Mouse (Mus musculus): Measurements from ENCODE around the gene 4932438H23Rik. TPM values are rescaled to one million over a fixed set of nuclear protein-coding genes. Genes with fewer than 3 reads are reported as not detected.

The 4932438H23Rik gene
- polyA plus RNA-seq, 1 experiment from 2014 or later: 0.18 TPM

GRCm38 (mm10) chr16:91029161-91029743 is 65.7 kb downstream of the 4932438H23Rik start:
- H3K27me3 ChIP-seq: no peaks in the 10 kb centered on the region
- no peak overlapping the region for H3K4me3 ChIP-seq
- peaks cover 81% of the 10 kb centered on the region for H3K36me3 ChIP-seq
- 94% methylated on average over 8 of the region's 8 CpGs for WGBS
- no peak for ATAC-seq (ENCODE audit: insufficient number of reproducible peaks, insufficient read depth, low FRiP score, low TSS enrichment)
- no peaks in the 10 kb centered on the region for H3K9me3 ChIP-seq
- H3K27ac ChIP-seq: no peak overlapping the region
- H3K9ac ChIP-seq: no peak overlapping the region
- no peaks in the 10 kb centered on the region for H3K4me1 ChIP-seq
- H3K4me2 ChIP-seq (replicated peaks): no peak overlapping the region

- peaks cover 85% of the 10 kb centered on the region for H3K36me3 ChIP-seq
- H3K4me2 ChIP-seq (replicated peaks): no peak overlapping the region
- no peaks in the 10 kb centered on the region for H3K27me3 ChIP-seq
- H3K4me3 ChIP-seq: no peak overlapping the region
- no peak overlapping the region for H3K9ac ChIP-seq
- no peak overlapping the region for H3K27ac ChIP-seq
- 89% methylated on average over 4 of the region's 4 CpGs for WGBS
- H3K9me3 ChIP-seq: peaks cover 4% of the 10 kb centered on the region; the same call in 1 of the 2 replicates
- ATAC-seq (ENCODE audit: insufficient number of reproducible peaks, insufficient read depth, low FRiP score, low TSS enrichment): no peak
- no peaks in the 10 kb centered on the region for H3K4me1 ChIP-seq
Observed at GRCm38 (mm10) chr16:91026290-91026689, 68.6 kb downstream of the 4932438H23Rik start.

- Histone ChIP-seq H3K27ac (no peak overlapping the region), H3K4me1 (no peaks in the 10 kb centered on the region), H3K36me3 (peaks cover 95% of the 10 kb centered on the region), H3K4me2 (replicated peaks) (no peak overlapping the region), H3K27me3 (no peaks in the 10 kb centered on the region), H3K4me3 (no peak overlapping the region), H3K9me3 (peaks cover 4% of the 10 kb centered on the region; the same call in 1 of the 2 replicates), H3K9ac (no peak overlapping the region)
- 78% methylated on average over 1 of the region's 1 CpGs for WGBS
- ATAC-seq (ENCODE audit: insufficient number of reproducible peaks, insufficient read depth, low FRiP score, low TSS enrichment): no peak
Observed at GRCm38 (mm10) chr16:91023384-91023783, 71.5 kb downstream of the 4932438H23Rik start.

- Histone ChIP-seq H3K4me1 (no peaks in the 10 kb centered on the region), H3K4me2 (replicated peaks) (no peak overlapping the region), H3K4me3 (no peak overlapping the region), H3K9me3 (peaks cover 4% of the 10 kb centered on the region; the same call in 1 of the 2 replicates), H3K27me3 (no peaks in the 10 kb centered on the region), H3K27ac (no peak overlapping the region), H3K36me3 (peaks cover 91% of the 10 kb centered on the region), H3K9ac (no peak overlapping the region)
- ATAC-seq (ENCODE audit: insufficient number of reproducible peaks, insufficient read depth, low FRiP score, low TSS enrichment): no peak
- 97% methylated on average over 10 of the region's 10 CpGs for WGBS
Observed at GRCm38 (mm10) chr16:91020842-91021483, 74.0 kb downstream of the 4932438H23Rik start.

- H3K36me3 ChIP-seq: peaks cover 88% of the 10 kb centered on the region
- ATAC-seq (ENCODE audit: insufficient number of reproducible peaks, insufficient read depth, low FRiP score, low TSS enrichment): no peak
- peaks cover 4% of the 10 kb centered on the region; the same call in 1 of the 2 replicates for H3K9me3 ChIP-seq
- H3K9ac ChIP-seq: no peak overlapping the region
- no peaks in the 10 kb centered on the region for H3K27me3 ChIP-seq
- H3K27ac ChIP-seq: no peak overlapping the region
- no peak overlapping the region for H3K4me3 ChIP-seq
- 96% methylated on average over 4 of the region's 4 CpGs for WGBS
- H3K4me2 ChIP-seq (replicated peaks): no peak overlapping the region
- H3K4me1 ChIP-seq: no peaks in the 10 kb centered on the region
Observed at GRCm38 (mm10) chr16:91019476-91019875, 75.4 kb downstream of the 4932438H23Rik start.

GRCm38 (mm10) chr16:91015761-91016160 is 79.2 kb downstream of the 4932438H23Rik start:
- 80% methylated on average over 4 of the region's 4 CpGs for WGBS
- Histone ChIP-seq H3K36me3 (peaks cover 63% of the 10 kb centered on the region), H3K9me3 (no peaks in the 10 kb centered on the region)

GRCm38 (mm10) chr16:91011847-91012246 is 83.1 kb downstream of the 4932438H23Rik start:
- peak overlapping the region; percentile 88 for H3K27ac ChIP-seq
- H3K4me3 ChIP-seq: peak overlapping the region; percentile 90
- H3K4me2 ChIP-seq (replicated peaks): peak overlapping the region; percentile 85
- H3K9ac ChIP-seq: peak overlapping the region; percentile 83; the same call in 1 of the 2 replicates
- no peak for ATAC-seq (ENCODE audit: insufficient number of reproducible peaks, insufficient read depth, low FRiP score, low TSS enrichment)
- H3K27me3 ChIP-seq: no peaks in the 10 kb centered on the region
- peaks cover 28% of the 10 kb centered on the region for H3K36me3 ChIP-seq
- H3K9me3 ChIP-seq: no peaks in the 10 kb centered on the region
- H3K4me1 ChIP-seq: no peaks in the 10 kb centered on the region
- WGBS: 45% methylated on average over 3 of the region's 3 CpGs

More at GRCm38 (mm10) chr16:91015761-91016160, 79.2 kb downstream of the 4932438H23Rik start:
- Histone ChIP-seq H3K4me3 (no peak overlapping the region), H3K27ac (no peak overlapping the region), H3K9ac (no peak overlapping the region), H3K4me2 (replicated peaks) (no peak overlapping the region), H3K4me1 (no peaks in the 10 kb centered on the region), H3K27me3 (no peaks in the 10 kb centered on the region)
- no peak for ATAC-seq (ENCODE audit: insufficient number of reproducible peaks, insufficient read depth, low FRiP score, low TSS enrichment)

GRCm38 (mm10) chr16:91011021-91011683 is 83.8 kb downstream of the 4932438H23Rik start, which contains the start of gene Synj1:
Synj1 (minus strand) TSS chr16:91011308.
- Histone ChIP-seq H3K27ac (peak within 1 kb of the TSS; percentile 88), H3K4me2 (replicated peaks) (peak within 1 kb of the TSS; percentile 85), H3K4me1 (no peaks in the 10 kb centered on the region), H3K27me3 (no peaks in the 10 kb centered on the region), H3K9ac (peak within 1 kb of the TSS; percentile 83), H3K9me3 (no peaks in the 10 kb centered on the region), H3K4me3 (peak within 1 kb of the TSS; percentile 90), H3K36me3 (peaks cover 25% of the 10 kb centered on the region)
- WGBS: under 1% methylated on average over 56 of the region's 66 CpGs
- peak; percentile 94 for ATAC-seq (ENCODE audit: insufficient number of reproducible peaks, insufficient read depth, low FRiP score, low TSS enrichment)

GRCm38 (mm10) chr16:91010581-91011020 is 84.3 kb downstream of the 4932438H23Rik start:
- Histone ChIP-seq H3K27me3 (no peaks in the 10 kb centered on the region), H3K4me1 (no peaks in the 10 kb centered on the region), H3K27ac (peak overlapping the region; percentile 88), H3K9me3 (no peaks in the 10 kb centered on the region), H3K36me3 (peaks cover 20% of the 10 kb centered on the region), H3K4me2 (replicated peaks) (peak overlapping the region; percentile 85), H3K9ac (peak overlapping the region; percentile 83), H3K4me3 (peak overlapping the region; percentile 90)
- peak; percentile 69 for ATAC-seq (ENCODE audit: insufficient number of reproducible peaks, insufficient read depth, low FRiP score, low TSS enrichment)
- under 1% methylated on average over 28 of the region's 42 CpGs for WGBS

- Histone ChIP-seq H3K4me3 (peak overlapping the region; percentile 90), H3K9ac (peak overlapping the region; percentile 83), H3K27me3 (no peaks in the 10 kb centered on the region), H3K4me1 (no peaks in the 10 kb centered on the region), H3K36me3 (peaks cover 14% of the 10 kb centered on the region), H3K9me3 (no peaks in the 10 kb centered on the region), H3K27ac (no peak overlapping the region; the same call in 1 of the 2 replicates), H3K4me2 (replicated peaks) (peak overlapping the region; percentile 85)
- no peak for ATAC-seq (ENCODE audit: insufficient number of reproducible peaks, insufficient read depth, low FRiP score, low TSS enrichment)
- WGBS: 1% methylated on average over 19 of the region's 19 CpGs
Observed at GRCm38 (mm10) chr16:91009942-91010529, 84.9 kb downstream of the 4932438H23Rik start.

- H3K4me3 ChIP-seq: no peak overlapping the region
- WGBS: 77% methylated on average over 4 of the region's 4 CpGs
- ATAC-seq (ENCODE audit: insufficient number of reproducible peaks, insufficient read depth, low FRiP score, low TSS enrichment): no peak
- no peaks in the 10 kb centered on the region for H3K27me3 ChIP-seq
- H3K4me1 ChIP-seq: no peaks in the 10 kb centered on the region
- H3K9ac ChIP-seq: no peak overlapping the region
- no peaks in the 10 kb centered on the region for H3K9me3 ChIP-seq
- 0 out of 2 replicates have a peak, but pooled peaks cover 3% of the 10 kb centered on the region for H3K36me3 ChIP-seq
- H3K27ac ChIP-seq: no peak overlapping the region
- H3K4me2 ChIP-seq (replicated peaks): no peak overlapping the region
Observed at GRCm38 (mm10) chr16:91004915-91005538, 89.9 kb downstream of the 4932438H23Rik start.
